Mouse (Mus musculus): ENCODE results near the gene Fbxl14.

Gene Fbxl14

GRCm38 (mm10) chr6:119500086-119500485 lies 20.6 kb downstream of the Fbxl14 start:
- DNase-seq = no peak

DNA sequence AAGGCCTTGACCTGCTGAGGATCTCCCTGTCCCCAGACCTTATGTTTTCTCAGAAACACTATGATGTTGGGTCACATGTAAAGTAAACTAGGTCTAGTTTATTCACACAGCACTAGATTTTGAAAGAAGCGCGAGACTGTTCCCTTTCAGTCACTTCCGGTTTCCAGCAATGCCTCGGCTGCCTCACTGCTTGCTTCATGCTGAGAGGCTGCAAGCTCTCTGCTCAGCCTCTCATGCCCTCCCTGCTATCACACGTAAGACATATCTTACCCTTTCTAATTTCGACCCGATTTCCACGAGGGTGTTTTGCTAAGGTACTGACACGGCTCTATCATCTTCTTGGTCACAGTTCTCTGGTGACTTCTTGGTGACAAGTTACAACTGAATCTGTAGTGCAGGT lies 22.6 kb downstream of the Fbxl14 start:
- no peak for DNase-seq

- no peak for DNase-seq
Measured at GRCm38 (mm10) chr6:119504756-119505155, 25.3 kb downstream of the Fbxl14 start.

- DNase-seq = no peak
Measured at GRCm38 (mm10) chr6:119505525-119506225, 26.2 kb downstream of the Fbxl14 start.

DNA sequence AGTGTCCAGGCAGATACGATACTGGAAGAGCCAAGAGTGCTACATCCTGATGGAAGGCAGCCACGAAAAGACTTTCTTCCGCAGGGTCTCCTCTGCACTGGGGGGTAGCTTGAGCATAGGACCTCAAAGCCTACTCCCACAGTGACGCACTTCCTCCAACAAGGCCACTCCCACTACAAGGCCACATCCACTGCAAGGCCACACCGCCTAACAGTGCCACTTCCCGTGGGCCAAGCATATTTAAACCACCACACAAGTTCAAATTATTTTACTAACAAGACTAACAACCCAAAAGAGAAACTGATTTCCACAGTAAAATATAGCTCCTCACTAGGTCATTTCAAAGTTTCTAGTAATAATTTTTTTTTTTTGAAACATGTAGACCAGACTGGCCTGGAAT lies 28.8 kb downstream of the Fbxl14 start:
- DNase-seq = no peak

DNA sequence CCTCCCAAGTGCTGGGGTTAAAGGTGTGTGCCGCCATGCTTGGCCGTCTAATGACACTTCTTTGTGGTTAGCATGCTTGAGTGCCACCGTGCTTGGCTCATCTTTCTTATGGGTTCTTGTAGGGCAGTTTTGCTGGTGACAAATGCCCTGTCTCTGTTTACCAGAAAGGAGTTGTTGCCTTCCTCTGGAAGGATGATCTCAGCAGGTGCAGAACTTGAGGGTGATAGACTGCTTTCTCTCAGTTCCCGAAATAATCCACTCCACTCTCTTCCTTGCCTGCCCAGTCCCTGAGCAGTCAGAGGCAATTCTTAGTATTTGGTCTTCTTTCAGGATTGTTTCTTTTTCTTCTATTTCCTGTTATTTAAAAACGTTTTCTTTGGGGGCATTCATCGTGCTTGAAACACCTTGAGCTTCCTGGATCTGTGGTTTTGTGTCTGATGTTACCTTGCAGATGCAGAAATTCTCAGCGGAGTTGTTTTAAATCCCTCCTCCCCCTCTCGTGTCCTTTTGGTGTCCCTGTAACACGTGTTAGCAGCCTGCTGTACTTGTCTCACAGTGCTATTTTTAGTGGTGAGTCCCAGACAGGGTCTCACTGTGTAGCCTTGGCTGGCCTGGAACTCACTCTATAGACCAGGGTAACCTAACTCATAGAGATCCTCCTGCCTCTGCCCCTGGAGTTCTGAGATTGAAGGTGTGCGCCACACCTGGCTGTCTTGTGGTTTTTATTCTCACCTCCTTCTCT lies 29.3 kb downstream of the Fbxl14 start:
- no peak for DNase-seq

DNA sequence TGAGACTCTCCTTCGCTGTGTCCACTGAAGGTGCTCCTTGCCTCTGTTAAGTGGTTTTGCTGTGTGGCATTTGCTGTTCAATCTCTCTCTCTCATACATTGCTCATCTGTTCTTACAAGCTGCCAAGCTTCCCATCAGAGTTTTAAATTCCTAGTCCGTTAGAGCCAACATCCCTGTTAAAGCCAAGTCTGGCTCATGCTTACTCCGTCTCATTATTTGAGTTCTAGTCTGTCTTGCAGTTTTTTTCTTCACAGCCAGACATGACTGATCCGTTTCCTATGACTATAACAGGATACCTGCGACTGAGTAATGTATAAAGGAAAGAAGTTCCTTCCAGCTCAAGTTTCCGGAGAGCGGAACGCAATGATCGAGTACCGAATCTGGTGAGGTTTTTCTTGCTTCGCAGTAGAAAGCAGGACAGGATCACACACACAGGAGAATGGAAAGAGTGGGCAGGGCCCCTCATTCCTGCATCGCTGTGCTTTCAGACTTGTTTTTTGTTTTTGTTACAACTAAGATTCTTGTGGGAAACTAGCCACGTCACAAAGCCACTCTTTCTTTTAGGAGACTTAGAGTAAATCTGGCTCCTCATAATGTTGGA lies 30.1 kb downstream of the Fbxl14 start:
- no peak for DNase-seq

GRCm38 (mm10) chr6:119512701-119513100 lies 33.2 kb downstream of the Fbxl14 start:
- DNase-seq = no peak

- DNase-seq = no peak
Measured at GRCm38 (mm10) chr6:119513452-119513851, 34.0 kb downstream of the Fbxl14 start.

GRCm38 (mm10) chr6:119514085-119514484 lies 34.6 kb downstream of the Fbxl14 start:
- DNase-seq = no peak

GRCm38 (mm10) chr6:119520731-119521130 lies 41.3 kb downstream of the Fbxl14 start:
- no peak for DNase-seq

DNA sequence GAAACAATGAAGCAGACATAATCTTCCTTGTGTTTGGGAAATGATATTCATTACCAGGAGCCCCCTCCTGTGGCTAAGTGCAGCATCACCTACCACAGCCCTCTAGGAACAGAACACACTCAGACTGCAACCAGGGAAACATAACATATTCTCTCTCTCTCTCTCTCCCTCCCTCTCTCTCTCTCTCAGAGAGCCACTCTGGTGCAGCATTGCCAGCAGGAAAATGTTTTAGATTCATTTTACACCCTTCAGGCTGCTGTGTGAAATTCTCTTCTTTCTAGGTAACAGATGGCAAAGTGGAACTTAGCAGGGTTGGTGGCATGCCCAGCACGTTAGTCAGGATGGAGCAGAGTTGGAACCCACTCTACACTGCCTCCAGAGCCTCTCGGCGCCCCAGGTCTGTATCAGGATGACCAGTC lies 42.0 kb downstream of the Fbxl14 start:
- DNase-seq = peak; percentile 34

GRCm38 (mm10) chr6:119521931-119522391 lies 42.5 kb downstream of the Fbxl14 start:
- no peak for DNase-seq

- no peak for DNase-seq
Measured at GRCm38 (mm10) chr6:119526498-119526897, 47.0 kb downstream of the Fbxl14 start.

GRCm38 (mm10) chr6:119529659-119530058 lies 50.2 kb downstream of the Fbxl14 start:
- DNase-seq = no peak

Data from right cerebral cortex, postnatal 14 days (tissue).